Mouse (Mus musculus) megakaryocyte, embryonic 14.5 days (primary cell): Measurements from ENCODE around the gene Pink1.

Experiments used
- FLI1 ChIP-seq: IDR thresholded peaks from 2 replicates; pipeline ENCODE4 v1.6.1; 2012; ENCODE audit warnings: low read length, inconsistent platforms, mixed read lengths
- GATA1 ChIP-seq: IDR thresholded peaks from 3 replicates; pipeline ENCODE4 v1.6.1; 2012; ENCODE audit warnings: mixed read lengths, low read length, inconsistent platforms, borderline replicate concordance

GRCm38 (mm10) chr4:138322692-138323091 is 3.4 kb downstream of the Pink1 start:
- TF ChIP-seq GATA1 (no peak), FLI1 (no peak)
